Mouse (Mus musculus) testis, adult 2 months (tissue): Measurements from ENCODE around the gene Cadm4. TPM values are rescaled to one million over a fixed set of nuclear protein-coding genes. Genes with fewer than 3 reads are reported as not detected.

Experiments used
- H3K27ac ChIP-seq: fragments of 200-500 bp; 2 replicates; pipeline ENCODE4 v1.5.1; 2012; ENCODE audit warnings: low read depth, low read length; ENCODE audit not compliant: control insufficient read depth, insufficient read depth
- H3K27me3 ChIP-seq: fragments of 200-500 bp; 2 replicates; pipeline ENCODE4 v1.6.1; 2012; ENCODE audit warnings: mild to moderate bottlenecking, low read length, moderate library complexity; ENCODE audit not compliant: control insufficient read depth, insufficient read depth
- H3K36me3 ChIP-seq: fragments of 200-500 bp; 2 replicates; pipeline ENCODE4 v1.6.1; 2012; ENCODE audit warnings: mild to moderate bottlenecking, low read length; ENCODE audit not compliant: control insufficient read depth, insufficient read depth
- H3K4me1 ChIP-seq: fragments of 200-500 bp; 2 replicates; pipeline ENCODE4 v1.6.1; 2012; ENCODE audit warnings: low read length; ENCODE audit not compliant: control insufficient read depth, insufficient read depth
- H3K4me3 ChIP-seq: fragments of 200-500 bp; 2 replicates; pipeline ENCODE4 v1.5.1; 2012; ENCODE audit warnings: low read depth, mild to moderate bottlenecking, low read length, moderate library complexity, mixed read lengths; ENCODE audit not compliant: control insufficient read depth
- CTCF ChIP-seq: fragments of 200-500 bp; IDR thresholded peaks from 2 replicates; pipeline ENCODE4 v1.5.1; 2012; ENCODE audit warnings: low read depth, mild to moderate bottlenecking, inconsistent platforms, low read length, moderate library complexity; ENCODE audit not compliant: control insufficient read depth, insufficient read depth, insufficient replicate concordance
- POLR2A ChIP-seq: fragments of 200-500 bp; IDR thresholded peaks from 2 replicates; pipeline ENCODE4 v1.6.1; 2012; ENCODE audit warnings: low read depth, mild to moderate bottlenecking, inconsistent platforms, low read length, moderate library complexity; ENCODE audit not compliant: control insufficient read depth
- polyA plus RNA-seq: library from polyadenylated mRNA; depleted of rRNA; stranded (reverse); fragments of >200 nt; gene quantifications from 2 replicates; pipeline ENCODE4 v1.2.3, GENCODE M21; 2012

Cadm4 gene
- polyA plus RNA-seq, 1 experiment: 2.5 TPM

- no peak overlapping the region for H3K4me3 ChIP-seq
- no peaks in the 10 kb centered on the region for H3K36me3 ChIP-seq
- peaks cover 9% of the 10 kb centered on the region for H3K4me1 ChIP-seq
- no peaks in the 10 kb centered on the region for H3K27me3 ChIP-seq
- no peak for TF ChIP-seq CTCF
- no peak for TF ChIP-seq POLR2A
- H3K27ac ChIP-seq: no peak overlapping the region
Observed at GRCm38 (mm10) chr7:24486654-24487130, 4.9 kb downstream of the Cadm4 start.

GRCm38 (mm10) chr7:24487403-24487802, 5.6 kb downstream of the Cadm4 start:
- TF ChIP-seq CTCF: no peak
- TF ChIP-seq POLR2A: no peak
- Histone ChIP-seq H3K4me3 (no peak overlapping the region), H3K27me3 (no peaks in the 10 kb centered on the region), H3K27ac (no peak overlapping the region), H3K36me3 (no peaks in the 10 kb centered on the region), H3K4me1 (peaks cover 9% of the 10 kb centered on the region)

- Histone ChIP-seq H3K4me1 (peaks cover 8% of the 10 kb centered on the region), H3K36me3 (no peaks in the 10 kb centered on the region), H3K27me3 (no peaks in the 10 kb centered on the region), H3K4me3 (no peak overlapping the region), H3K27ac (no peak overlapping the region)
- TF ChIP-seq CTCF: no peak
- no peak for TF ChIP-seq POLR2A
Observed at GRCm38 (mm10) chr7:24488303-24488702, 6.5 kb downstream of the Cadm4 start.

- TF ChIP-seq CTCF (no peak), POLR2A (no peak)
- no peaks in the 10 kb centered on the region for H3K36me3 ChIP-seq
- H3K27me3 ChIP-seq: no peaks in the 10 kb centered on the region
Observed at GRCm38 (mm10) chr7:24499856-24500577, 18.2 kb downstream of the Cadm4 start.

DNA sequence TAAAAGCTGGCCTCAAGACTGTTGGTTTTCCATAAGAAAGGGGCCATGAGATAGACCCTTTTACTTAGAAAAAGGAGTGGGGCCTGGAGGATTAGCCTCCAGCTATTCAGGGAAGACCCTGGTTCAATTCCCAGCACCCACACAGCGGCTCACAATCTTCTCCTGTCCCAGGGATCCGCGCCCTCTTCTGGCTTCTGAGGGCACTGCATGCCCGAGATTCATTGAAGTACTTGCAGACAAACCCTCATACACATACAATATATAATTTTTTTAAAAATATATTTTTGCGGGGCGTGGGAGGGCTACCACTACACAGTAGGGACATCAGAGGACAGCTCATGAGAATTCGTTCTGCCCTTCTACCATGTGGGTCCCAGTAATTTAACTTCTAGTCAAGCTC, 19.1 kb downstream of the Cadm4 start:
- Histone ChIP-seq H3K4me1 (peaks cover 18% of the 10 kb centered on the region), H3K36me3 (no peaks in the 10 kb centered on the region), H3K27ac (no peak overlapping the region), H3K4me3 (no peak overlapping the region), H3K27me3 (no peaks in the 10 kb centered on the region)
- no peak for TF ChIP-seq POLR2A
- peak; percentile 46; the same call in 1 of the 2 replicates for TF ChIP-seq CTCF

More at GRCm38 (mm10) chr7:24499856-24500577, 18.2 kb downstream of the Cadm4 start:
- peak overlapping the region; percentile 34 for H3K4me3 ChIP-seq
- no peak overlapping the region for H3K27ac ChIP-seq
- H3K4me1 ChIP-seq: peaks cover 14% of the 10 kb centered on the region

DNA sequence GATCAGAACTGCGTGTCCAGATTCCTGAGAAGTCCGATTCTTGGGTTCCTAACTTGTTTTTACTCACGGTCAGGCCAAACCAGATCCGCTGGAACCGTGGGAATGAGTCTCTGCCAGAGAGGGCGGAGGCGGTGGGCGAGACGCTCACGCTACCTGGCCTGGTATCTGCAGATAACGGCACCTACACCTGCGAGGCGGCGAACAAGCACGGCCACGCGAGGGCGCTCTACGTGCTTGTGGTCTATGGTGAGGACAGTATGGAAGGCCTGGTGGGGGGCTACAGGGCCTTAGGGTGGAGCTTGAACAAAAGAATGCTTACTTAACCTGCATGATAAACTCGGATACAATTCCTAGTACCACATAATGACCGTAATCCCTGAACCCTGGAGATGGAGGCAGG, 19.7 kb downstream of the Cadm4 start:
- Histone ChIP-seq H3K36me3 (no peaks in the 10 kb centered on the region), H3K27me3 (no peaks in the 10 kb centered on the region), H3K27ac (no peak overlapping the region)

DNA sequence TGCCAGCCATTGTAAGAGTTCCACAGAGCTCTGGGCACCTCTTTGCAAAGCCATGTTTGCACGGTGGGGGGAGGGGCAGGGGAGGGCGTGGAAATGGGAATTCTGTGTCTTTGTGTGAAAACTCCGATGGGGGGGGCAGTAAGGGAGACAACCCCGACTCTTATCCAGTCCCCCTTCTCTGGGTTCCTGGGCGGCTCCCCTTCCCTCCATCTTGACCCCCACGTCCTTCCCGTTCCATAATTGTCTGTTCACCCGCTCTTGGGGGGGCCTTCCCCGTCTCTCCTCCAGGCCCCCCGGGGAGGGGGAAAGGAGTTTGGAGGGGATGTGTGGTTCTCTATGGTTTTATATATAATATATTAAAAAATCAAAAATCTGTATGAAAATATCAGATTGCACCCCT, 22.2 kb downstream of the Cadm4 start:
- no peak overlapping the region for H3K4me3 ChIP-seq
- TF ChIP-seq POLR2A (no peak), CTCF (no peak)
- no peak overlapping the region for H3K27ac ChIP-seq
- no peaks in the 10 kb centered on the region for H3K36me3 ChIP-seq
- no peaks in the 10 kb centered on the region for H3K27me3 ChIP-seq
- H3K4me1 ChIP-seq: peaks cover 29% of the 10 kb centered on the region

More for the DNA sequence above, 19.7 kb downstream of the Cadm4 start:
- peaks cover 22% of the 10 kb centered on the region for H3K4me1 ChIP-seq
- H3K4me3 ChIP-seq: no peak overlapping the region
- TF ChIP-seq POLR2A: no peak
- peak; percentile 67; the same call in 1 of the 2 replicates for TF ChIP-seq CTCF
